Mouse (Mus musculus): ENCODE data around the gene Mpzl3.
"Not testable (repeated sequence)": the region's sequence is repeated elsewhere in the genome, so short reads cannot be mapped to it uniquely, and the experiment has no call there.

Mpzl3 gene

GRCm38 (mm10) chr9:45055082-45055713 lies at the start of gene Mpzl3:
Mpzl3 (plus strand) TSS chr9:45055186.
- peak; percentile 79 to 83 for DNase-seq (ENCODE audit: low spot score in 2 of 2)

GRCm38 (mm10) chr9:45007404-45007803 lies 47.6 kb upstream of the Mpzl3 start:
- DNase-seq (ENCODE audit: low spot score in 2 of 2) = no peak

- no peak for DNase-seq (ENCODE audit: low spot score in 2 of 2)
These were observed 46.6 kb upstream of the Mpzl3 start for GRCm38 (mm10) chr9:45008342-45008741.

- no peak for DNase-seq (ENCODE audit: low spot score in 2 of 2)
These were observed 45.6 kb upstream of the Mpzl3 start, which contains the start of gene Cd3e for GRCm38 (mm10) chr9:45009180-45010078. Cd3e (minus strand) TSS chr9:45009627.

- DNase-seq (ENCODE audit: low spot score in 2 of 2) = no peak
These were observed 44.5 kb upstream of the Mpzl3 start for GRCm38 (mm10) chr9:45010461-45010860.

- no peak for DNase-seq (ENCODE audit: low spot score in 2 of 2)
These were observed 43.7 kb upstream of the Mpzl3 start for GRCm38 (mm10) chr9:45011291-45011690.

- no peak for DNase-seq (ENCODE audit: low spot score in 2 of 2)
These were observed 40.1 kb upstream of the Mpzl3 start for GRCm38 (mm10) chr9:45014879-45015278.

- no peak for DNase-seq (ENCODE audit: low spot score in 2 of 2)
These were observed 39.1 kb upstream of the Mpzl3 start for GRCm38 (mm10) chr9:45015841-45016240.

GRCm38 (mm10) chr9:45018031-45018430 lies 37.0 kb upstream of the Mpzl3 start:
- DNase-seq (ENCODE audit: low spot score in 2 of 2) = no peak

- peak in 1 of 2 experiments; percentile 30 for DNase-seq (ENCODE audit: low spot score in 2 of 2)
These were observed 32.2 kb upstream of the Mpzl3 start for GRCm38 (mm10) chr9:45022800-45023199.

GRCm38 (mm10) chr9:45023638-45024037 lies 31.3 kb upstream of the Mpzl3 start:
- no peak for DNase-seq (ENCODE audit: low spot score in 2 of 2)

GRCm38 (mm10) chr9:45024187-45024586 lies 30.8 kb upstream of the Mpzl3 start:
- DNase-seq (ENCODE audit: low spot score in 2 of 2) = no peak

GRCm38 (mm10) chr9:45027376-45027775 lies 27.6 kb upstream of the Mpzl3 start:
- DNase-seq (ENCODE audit: low spot score in 2 of 2) = no peak

GRCm38 (mm10) chr9:45030341-45030740 lies 24.6 kb upstream of the Mpzl3 start:
- no peak for DNase-seq (ENCODE audit: low spot score in 2 of 2)

GRCm38 (mm10) chr9:45032261-45032660 lies 22.7 kb upstream of the Mpzl3 start:
- no peak for DNase-seq (ENCODE audit: low spot score in 2 of 2)

GRCm38 (mm10) chr9:45034526-45034925 lies 20.5 kb upstream of the Mpzl3 start:
- no peak for DNase-seq (ENCODE audit: low spot score in 2 of 2)

- not testable (repeated sequence) for DNase-seq (ENCODE audit: low spot score in 2 of 2)
These were observed 17.2 kb upstream of the Mpzl3 start for GRCm38 (mm10) chr9:45037803-45038202.

- no peak for DNase-seq (ENCODE audit: low spot score in 2 of 2)
These were observed 15.5 kb upstream of the Mpzl3 start, which contains the start of gene Mpzl2 for GRCm38 (mm10) chr9:45039499-45039898. Mpzl2 (plus strand) TSS chr9:45039799.

- DNase-seq (ENCODE audit: low spot score in 2 of 2) = no peak
These were observed 14.7 kb upstream of the Mpzl3 start for GRCm38 (mm10) chr9:45040066-45040845.

GRCm38 (mm10) chr9:45041131-45041838 lies 13.7 kb upstream of the Mpzl3 start:
- no peak for DNase-seq (ENCODE audit: low spot score in 2 of 2)

GRCm38 (mm10) chr9:45042056-45042720 lies 12.8 kb upstream of the Mpzl3 start:
- DNase-seq (ENCODE audit: low spot score in 2 of 2) = no peak
